ENCODE assay signal across 20 mouse cellular contexts in the genomic region with DNA sequence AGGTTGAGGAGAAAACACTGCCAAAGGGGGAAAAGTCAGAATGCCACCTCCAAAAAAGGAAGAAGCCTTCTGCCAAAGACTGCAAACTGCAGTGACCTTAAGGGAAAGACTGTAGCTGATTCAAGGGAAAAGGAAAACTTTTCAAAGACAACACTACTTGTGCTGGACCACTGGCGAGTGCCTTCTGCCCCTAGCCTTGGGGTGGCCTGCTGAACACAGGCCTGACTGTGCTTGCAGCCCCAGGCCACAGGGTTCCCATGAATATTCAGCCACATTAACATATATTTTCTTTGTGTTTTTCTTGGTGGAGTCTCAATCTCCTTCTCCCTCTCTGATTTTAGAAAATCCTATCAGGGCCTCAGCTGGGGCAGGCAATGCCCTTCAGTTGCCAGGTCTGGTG.
DNase-seq lines count a peak whose midpoint lies in the region; ATAC-seq and TF ChIP-seq lines count a peak whose summit lies in the region.
"Had no signal": no experiment of that assay in that cellular context is flagged by ENCODE, and none has a peak within 500 bp of the region (broad histone marks: within the 10 kb centered on the region; RNA-seq: fewer than 3 reads in every experiment).

No protein-coding gene starts in this region.

- H3K4me1 ChIP-seq in hindbrain, embryonic 11.5 days (replicated peaks; ENCODE audit: control insufficient read depth, insufficient read depth, low read length), result peaks cover 6% of the 10 kb centered on the region; the same call in 1 of the 2 replicates
- peaks cover 4% of the 10 kb centered on the region; the same call in 1 of the 2 replicates for H3K4me1 ChIP-seq in hindbrain, embryonic 14.5 days (replicated peaks; ENCODE audit: control insufficient read depth, insufficient read depth, low read length)
- H3K4me1 ChIP-seq in stomach, embryonic 14.5 days (ENCODE audit: control insufficient read depth, insufficient read depth, low read length), result peaks cover 19% of the 10 kb centered on the region
- H3K4me1 ChIP-seq in stomach, postnatal 0 days (replicated peaks; ENCODE audit: control insufficient read depth, insufficient read depth), result peaks cover 3% of the 10 kb centered on the region; the same call in 1 of the 2 replicates
- peaks cover 37% of the 10 kb centered on the region for H3K4me1 ChIP-seq in embryonic facial prominence, embryonic 14.5 days (ENCODE audit: control insufficient read depth, insufficient read depth, low read length)
- H3K4me1 ChIP-seq in neural tube, embryonic 13.5 days (replicated peaks), result peaks cover 25% of the 10 kb centered on the region

- ATAC-seq in hindbrain, embryonic 11.5 days (ENCODE audit: low FRiP score), result peak; percentile 82
- ATAC-seq in hindbrain, embryonic 14.5 days (ENCODE audit: low FRiP score), result no peak; the same call in 1 of the 2 replicates
- ATAC-seq in stomach, embryonic 14.5 days (ENCODE audit: insufficient number of reproducible peaks, insufficient read depth, low FRiP score, low read depth), result no peak
- no peak for ATAC-seq in stomach, postnatal 0 days (ENCODE audit: low FRiP score, low TSS enrichment)
- no peak for ATAC-seq in embryonic facial prominence, embryonic 14.5 days (ENCODE audit: low read depth)
- no peak for ATAC-seq in neural tube, embryonic 13.5 days (ENCODE audit: low read depth)
- ATAC-seq: forebrain, embryonic 15.5 days; inflammation-experienced regulatory T-cells, adult 6 months; lung, postnatal 0 days had no signal

- no peak overlapping the region for H3K4me3 ChIP-seq in hindbrain, embryonic 11.5 days (ENCODE audit: low read depth, low read length)
- no peak overlapping the region for H3K4me3 ChIP-seq in hindbrain, embryonic 14.5 days (replicated peaks; ENCODE audit: low read length)
- H3K4me3 ChIP-seq in stomach, embryonic 14.5 days (ENCODE audit: low read depth, low read length), result no peak overlapping the region
- H3K4me3 ChIP-seq in stomach, postnatal 0 days (ENCODE audit: low read depth, low read length), result no peak overlapping the region
- no peak overlapping the region for H3K4me3 ChIP-seq in embryonic facial prominence, embryonic 14.5 days (ENCODE audit: low read depth, low read length)
- H3K4me3 ChIP-seq in neural tube, embryonic 13.5 days, result no peak overlapping the region
- H3K4me3 ChIP-seq: forebrain, embryonic 15.5 days; megakaryocyte, embryonic 14.5 days had no signal

- H3K4me2 ChIP-seq in hindbrain, embryonic 11.5 days (replicated peaks; ENCODE audit: low read depth, low read length), result no peak overlapping the region
- H3K4me2 ChIP-seq in hindbrain, embryonic 14.5 days (replicated peaks), result no peak overlapping the region
- no peak overlapping the region for H3K4me2 ChIP-seq in stomach, embryonic 14.5 days (replicated peaks; ENCODE audit: low read depth, low read length)
- H3K4me2 ChIP-seq in stomach, postnatal 0 days (replicated peaks; ENCODE audit: low read depth), result no peak overlapping the region
- no peak overlapping the region for H3K4me2 ChIP-seq in embryonic facial prominence, embryonic 14.5 days (ENCODE audit: low read depth, low read length)
- no peak overlapping the region for H3K4me2 ChIP-seq in neural tube, embryonic 13.5 days
- H3K4me2 ChIP-seq: forebrain, embryonic 15.5 days had no signal

- H3K27ac ChIP-seq in hindbrain, embryonic 11.5 days (ENCODE audit: low read depth, low read length), result 0 out of 2 replicates have a peak overlapping the region, but pooled peaks have one; percentile 7
- H3K27ac ChIP-seq in hindbrain, embryonic 14.5 days, result no peak overlapping the region
- peak overlapping the region; percentile 27; the same call in 1 of the 2 replicates for H3K27ac ChIP-seq in stomach, embryonic 14.5 days (ENCODE audit: low read length)
- no peak overlapping the region for H3K27ac ChIP-seq in stomach, postnatal 0 days (replicated peaks)
- H3K27ac ChIP-seq in embryonic facial prominence, embryonic 14.5 days (replicated peaks; ENCODE audit: low read depth, low read length), result peak overlapping the region; percentile 33
- 0 out of 2 replicates have a peak overlapping the region, but pooled peaks have one; percentile 1 for H3K27ac ChIP-seq in neural tube, embryonic 13.5 days (replicated peaks)
- H3K27ac ChIP-seq: forebrain, embryonic 15.5 days; kidney, postnatal 0 days; liver, embryonic 14.5 days had no signal

- no peak overlapping the region for H3K9ac ChIP-seq in hindbrain, embryonic 11.5 days (ENCODE audit: low read depth, low read length)
- no peak overlapping the region for H3K9ac ChIP-seq in hindbrain, embryonic 14.5 days
- H3K9ac ChIP-seq in stomach, embryonic 14.5 days (replicated peaks; ENCODE audit: low read depth, low read length), result no peak overlapping the region
- no peak overlapping the region for H3K9ac ChIP-seq in stomach, postnatal 0 days (ENCODE audit: low read length)
- H3K9ac ChIP-seq in embryonic facial prominence, embryonic 14.5 days (ENCODE audit: low read depth, low read length), result no peak overlapping the region
- no peak overlapping the region for H3K9ac ChIP-seq in neural tube, embryonic 13.5 days
- H3K9ac ChIP-seq: forebrain, embryonic 15.5 days; liver, embryonic 14.5 days had no signal

- H3K9me3 ChIP-seq in hindbrain, embryonic 11.5 days (ENCODE audit: control insufficient read depth, low read length), result no peaks in the 10 kb centered on the region
- H3K9me3 ChIP-seq in hindbrain, embryonic 14.5 days (ENCODE audit: control insufficient read depth, low read length), result no peaks in the 10 kb centered on the region
- no peaks in the 10 kb centered on the region for H3K9me3 ChIP-seq in stomach, embryonic 14.5 days (ENCODE audit: control insufficient read depth, low read depth, low read length)
- H3K9me3 ChIP-seq in stomach, postnatal 0 days (ENCODE audit: control insufficient read depth, low read length), result no peaks in the 10 kb centered on the region
- H3K9me3 ChIP-seq in embryonic facial prominence, embryonic 14.5 days (ENCODE audit: control insufficient read depth, low read length), result no peaks in the 10 kb centered on the region
- no peaks in the 10 kb centered on the region for H3K9me3 ChIP-seq in neural tube, embryonic 13.5 days
- H3K9me3 ChIP-seq: forebrain, embryonic 15.5 days; megakaryocyte, embryonic 14.5 days had no signal

- 6% methylated on average over 1 of the region's 1 CpGs for WGBS in hindbrain, embryonic 11.5 days
- WGBS in hindbrain, embryonic 14.5 days, result 30% methylated on average over 1 of the region's 1 CpGs
- WGBS in stomach, embryonic 14.5 days, result 59% methylated on average over 1 of the region's 1 CpGs
- 79% methylated on average over 1 of the region's 1 CpGs for WGBS in stomach, postnatal 0 days
- WGBS in embryonic facial prominence, embryonic 14.5 days, result 44% methylated on average over 1 of the region's 1 CpGs
- WGBS in neural tube, embryonic 13.5 days, result 24% methylated on average over 1 of the region's 1 CpGs

- no peak for TF ChIP-seq EP300 in stomach, postnatal 0 days (optimal IDR thresholded peaks at IDR 0.05)

- DNase-seq in hindbrain, embryonic 11.5 days (ENCODE audit: low spot score), result peak; percentile 50
- DNase-seq in hindbrain, embryonic 14.5 days (ENCODE audit: low spot score), result no peak
- DNase-seq in stomach, postnatal 0 days (ENCODE audit: low spot score), result no peak
- no peak for DNase-seq in embryonic facial prominence, embryonic 14.5 days (ENCODE audit: low spot score)
- DNase-seq in liver, result no peak
- no peak for DNase-seq in thymus, postnatal 36 days
- DNase-seq: adrenal gland, postnatal 14 days; cerebellum, adult 8-10 months; gastrocnemius, postnatal 10 days; heart, postnatal 14 days; retina, postnatal 1 day; thymus, postnatal 25 days had no signal

- no peak for TF ChIP-seq CTCF in stomach, postnatal 0 days (IDR thresholded peaks at IDR 0.05; ENCODE audit: low read depth)

- H3K36me3 ChIP-seq in hindbrain, embryonic 11.5 days (ENCODE audit: control insufficient read depth, insufficient read depth, low read length), result no peaks in the 10 kb centered on the region
- no peaks in the 10 kb centered on the region for H3K36me3 ChIP-seq in hindbrain, embryonic 14.5 days (replicated peaks; ENCODE audit: control insufficient read depth, insufficient read depth)
- no peaks in the 10 kb centered on the region for H3K36me3 ChIP-seq in stomach, embryonic 14.5 days (ENCODE audit: control insufficient read depth, insufficient read depth, low read length)
- no peaks in the 10 kb centered on the region for H3K36me3 ChIP-seq in stomach, postnatal 0 days (ENCODE audit: control insufficient read depth, insufficient read depth, low read length)
- no peaks in the 10 kb centered on the region for H3K36me3 ChIP-seq in embryonic facial prominence, embryonic 14.5 days (ENCODE audit: control insufficient read depth, insufficient read depth, low read length)
- no peaks in the 10 kb centered on the region for H3K36me3 ChIP-seq in neural tube, embryonic 13.5 days
- H3K36me3 ChIP-seq: forebrain, embryonic 15.5 days had no signal

- H3K27me3 ChIP-seq in hindbrain, embryonic 11.5 days (ENCODE audit: control insufficient read depth, insufficient read depth, low read length), result no peaks in the 10 kb centered on the region
- H3K27me3 ChIP-seq in hindbrain, embryonic 14.5 days (ENCODE audit: control insufficient read depth, insufficient read depth, low read length), result no peaks in the 10 kb centered on the region
- H3K27me3 ChIP-seq in stomach, embryonic 14.5 days (ENCODE audit: control insufficient read depth, insufficient read depth, low read length), result no peaks in the 10 kb centered on the region
- H3K27me3 ChIP-seq in stomach, postnatal 0 days (ENCODE audit: control insufficient read depth, insufficient read depth, low read length), result no peaks in the 10 kb centered on the region
- no peaks in the 10 kb centered on the region for H3K27me3 ChIP-seq in embryonic facial prominence, embryonic 14.5 days (replicated peaks; ENCODE audit: control insufficient read depth, insufficient read depth, low read length)
- no peaks in the 10 kb centered on the region for H3K27me3 ChIP-seq in neural tube, embryonic 13.5 days
- H3K27me3 ChIP-seq: forebrain, embryonic 15.5 days; megakaryocyte, embryonic 14.5 days had no signal

Comparison
In these comparisons a context has a peak if more than half of its experiments do, and no peak if none do; other contexts are left out.
1. H3K27ac ChIP-seq: peak in hindbrain, embryonic 11.5 days (single experiment), stomach, embryonic 14.5 days (single experiment), embryonic facial prominence, embryonic 14.5 days (single experiment) and neural tube, embryonic 13.5 days (single experiment); none in hindbrain, embryonic 14.5 days (single experiment) and stomach, postnatal 0 days (single experiment).